Mouse (Mus musculus) layer of hippocampus, adult 9-11 months (tissue): ENCODE data around the gene Rnps1.
A peak's percentile ranks its signal among the peaks of the same experiment; 100 is the strongest.
"Not testable (repeated sequence)": the region's sequence is repeated elsewhere in the genome, so short reads cannot be mapped to it uniquely, and the experiment has no call there.

Experiments
- DNase-seq: peaks from one replicate; pipeline ENCODE4 v3.0.0; 2022

Rnps1 gene

GRCm38 (mm10) chr17:24429201-24429983, 15.0 kb downstream of the Rnps1 start:
- DNase-seq, result no peak

GRCm38 (mm10) chr17:24437016-24437415, 22.7 kb downstream of the Rnps1 start:
- no peak for DNase-seq

DNA sequence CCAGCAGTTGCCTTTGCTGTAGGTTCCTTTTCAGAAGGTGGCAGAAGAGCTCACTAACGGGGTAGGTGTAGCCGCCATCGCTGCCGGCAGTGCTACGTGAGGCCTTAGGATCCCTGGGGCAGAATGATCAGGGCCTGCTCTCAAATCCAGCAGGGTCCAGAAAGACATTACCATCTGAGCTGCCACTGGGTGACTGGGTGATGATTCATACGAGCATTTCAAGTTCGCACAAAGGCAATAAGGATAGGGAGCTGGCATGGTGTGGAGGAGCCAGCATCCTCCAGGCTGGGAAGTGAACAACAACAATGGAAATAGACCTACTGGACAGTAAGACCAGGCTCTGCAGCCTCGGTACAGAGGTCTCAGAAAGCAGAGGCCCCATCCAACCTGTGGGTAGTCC, 26.0 kb downstream of the Rnps1 start:
- DNase-seq, result no peak

DNA sequence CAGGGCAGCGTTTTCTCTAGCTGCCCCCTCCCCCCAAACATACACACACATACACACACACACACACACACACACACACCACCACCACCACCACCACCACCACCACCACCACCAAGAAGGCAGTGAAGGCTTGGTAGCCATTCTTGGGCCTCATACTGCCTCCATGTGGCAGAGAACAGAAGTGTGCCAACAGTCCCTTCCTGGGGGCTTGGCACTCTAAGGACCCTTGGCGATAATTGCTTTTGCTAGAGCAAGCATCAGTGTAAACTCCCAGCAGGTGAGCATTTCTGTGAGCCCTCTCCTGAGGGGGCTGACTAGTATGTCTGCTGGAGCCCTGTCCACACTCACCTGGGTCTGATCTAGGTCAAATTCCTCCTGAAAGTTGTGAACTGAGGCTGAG, 26.8 kb downstream of the Rnps1 start:
- DNase-seq, result no peak

GRCm38 (mm10) chr17:24442107-24442506, 27.7 kb downstream of the Rnps1 start:
- no peak for DNase-seq

DNA sequence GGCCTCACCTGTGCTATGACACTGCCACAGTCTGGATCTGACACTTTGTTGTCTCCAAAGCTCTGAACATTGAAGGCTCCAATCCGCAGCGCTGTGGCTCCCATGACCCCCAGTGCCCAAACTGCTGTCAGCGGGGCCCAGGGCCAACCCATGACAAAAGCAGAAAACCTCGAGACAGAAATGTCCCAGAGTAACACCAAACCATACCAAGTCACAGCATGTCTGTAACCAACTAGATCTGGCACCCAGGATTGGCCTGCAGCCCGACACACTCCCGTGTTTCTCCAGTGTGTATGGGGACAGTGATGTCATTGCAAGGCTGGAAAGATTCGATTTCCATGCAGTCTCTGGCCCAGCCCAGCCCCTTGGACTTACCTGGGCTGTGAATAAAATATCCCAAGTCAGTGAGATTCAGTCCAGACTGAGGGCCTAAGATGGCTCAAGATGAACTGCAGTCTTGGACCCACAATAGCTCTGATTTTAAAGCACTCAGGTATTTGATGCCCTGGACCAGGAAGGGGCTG, 28.3 kb downstream of the Rnps1 start, which contains the start of gene Dnase1l2:
TSS of gene Dnase1l2 (minus strand) at position 474 of the 524 bp plus-strand sequence.
- DNase-seq, result no peak

DNA sequence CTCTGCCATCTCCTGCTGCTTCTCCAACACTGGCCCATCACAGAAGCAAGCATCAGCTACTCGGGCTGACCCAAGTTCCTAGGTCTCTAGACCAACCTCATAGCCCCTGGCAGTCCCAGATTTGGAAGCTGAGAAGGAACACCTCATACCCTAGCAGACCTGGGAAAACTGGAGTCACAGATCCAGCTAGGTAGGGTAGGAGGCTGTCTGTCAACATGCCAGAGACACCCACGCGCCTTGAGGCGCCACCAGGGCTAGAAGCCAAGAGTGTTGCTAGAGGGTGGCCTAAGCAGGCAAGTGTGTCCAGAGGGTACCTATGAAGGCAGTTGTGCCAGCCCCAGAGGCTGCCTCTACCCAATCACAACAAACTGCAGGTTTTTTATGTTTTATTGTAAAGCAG, 29.0 kb downstream of the Rnps1 start:
- no peak for DNase-seq

GRCm38 (mm10) chr17:24446590-24446989, 32.2 kb downstream of the Rnps1 start:
- DNase-seq, result no peak

DNA sequence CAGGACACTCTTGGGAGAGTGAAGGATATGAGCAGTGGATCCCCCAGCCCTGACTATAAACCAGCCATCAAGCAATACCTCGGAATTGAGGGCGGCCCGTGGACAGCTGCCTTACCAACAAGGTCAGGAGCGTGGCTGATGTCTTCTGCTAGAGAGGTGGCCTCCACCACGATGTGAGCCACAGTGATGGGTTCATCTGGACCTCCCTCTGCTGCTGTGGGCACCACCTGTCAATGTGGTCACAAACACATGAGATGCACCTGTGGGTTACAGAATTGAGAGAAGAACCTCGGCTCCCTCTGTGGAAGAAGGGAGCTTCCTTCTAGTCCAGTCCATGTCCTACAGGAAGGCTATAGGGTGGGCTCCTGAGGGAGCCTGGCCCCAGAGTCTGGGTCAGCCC, 35.1 kb downstream of the Rnps1 start:
- DNase-seq, result no peak

- DNase-seq, result no peak
Observed at GRCm38 (mm10) chr17:24451220-24451619, 36.9 kb downstream of the Rnps1 start.

GRCm38 (mm10) chr17:24453372-24453771, 39.0 kb downstream of the Rnps1 start:
- DNase-seq, result no peak

GRCm38 (mm10) chr17:24454218-24454755, 39.9 kb downstream of the Rnps1 start:
- no peak for DNase-seq

DNA sequence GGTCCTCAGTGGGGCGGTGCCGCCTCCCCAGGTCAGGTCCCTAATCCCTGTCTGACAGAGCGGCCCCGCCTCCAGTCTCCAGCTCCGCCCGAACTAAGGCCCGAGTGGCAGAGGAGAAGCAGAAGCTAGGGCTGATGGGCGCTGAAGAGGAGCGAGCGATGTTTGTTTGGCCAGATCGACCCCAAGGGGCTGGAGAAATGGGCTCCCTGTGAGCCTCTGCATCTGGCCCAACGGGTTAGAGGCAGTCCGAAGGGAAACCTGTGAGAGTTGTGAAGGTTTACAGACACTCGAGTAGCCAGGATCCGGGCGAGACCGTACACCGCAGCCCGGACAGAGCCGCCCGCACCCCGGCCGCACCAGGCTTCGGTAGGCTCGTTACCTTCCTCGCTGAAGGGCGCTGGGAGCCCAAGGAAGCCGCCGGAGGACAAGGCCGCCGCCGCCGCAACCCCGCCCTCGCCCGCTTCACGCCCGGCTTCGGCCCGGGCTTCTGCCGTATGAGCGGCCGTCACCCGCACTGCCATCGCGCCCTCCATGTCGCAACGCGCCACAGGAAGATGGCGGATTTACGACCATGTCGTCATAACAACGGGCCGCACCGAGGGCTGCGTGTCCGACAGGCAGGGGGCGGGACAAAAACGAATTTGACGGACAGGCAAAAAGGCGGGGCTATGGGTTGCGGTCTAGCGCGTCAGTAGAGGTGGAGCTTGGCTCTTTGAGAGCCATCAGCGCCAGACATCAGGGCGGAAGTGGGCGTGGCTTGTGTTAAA, 40.6 kb downstream of the Rnps1 start:
- DNase-seq, result peak; percentile 99

- DNase-seq, result not testable (repeated sequence)
Observed at GRCm38 (mm10) chr17:24455523-24456206, 41.3 kb downstream of the Rnps1 start.

DNA sequence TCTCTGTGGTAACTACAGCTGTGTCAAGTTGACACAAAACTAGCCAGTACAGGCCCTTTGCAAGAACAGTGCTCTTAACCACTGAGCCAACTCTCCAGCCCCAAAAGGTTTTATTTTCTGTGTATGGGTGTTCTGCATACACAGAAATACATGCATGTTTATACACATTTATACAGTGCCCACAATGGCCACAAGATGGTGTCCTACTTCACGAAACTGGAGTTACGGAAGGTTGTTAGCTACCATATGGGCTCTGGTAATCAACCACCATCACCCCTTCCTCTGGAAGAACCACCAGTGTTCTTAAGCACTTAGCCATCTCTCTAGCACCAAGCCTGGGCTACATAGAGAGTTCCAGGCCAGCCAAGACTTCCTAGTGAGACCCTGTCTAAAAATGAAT, 47.2 kb downstream of the Rnps1 start:
- no peak for DNase-seq

DNA sequence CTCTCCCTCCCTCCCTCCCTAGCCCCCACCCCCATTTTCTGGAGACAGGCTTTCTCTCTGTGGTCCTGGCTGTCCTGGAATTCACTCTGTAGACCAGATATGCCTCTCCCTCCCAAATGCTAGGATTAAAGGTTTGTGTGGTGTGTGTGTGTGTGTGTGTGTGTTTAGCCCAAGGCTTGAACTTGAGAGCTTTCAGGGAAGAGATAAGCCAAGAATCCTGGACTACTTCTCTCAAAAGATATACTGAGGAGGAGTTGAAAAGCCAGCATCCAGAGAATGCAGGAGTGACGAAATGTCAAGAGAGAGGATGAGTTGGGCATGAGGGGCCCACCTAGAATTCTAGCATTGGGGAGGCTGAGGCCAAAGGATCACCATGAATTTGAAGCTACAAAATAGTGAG, 48.6 kb downstream of the Rnps1 start:
- no peak for DNase-seq

DNA sequence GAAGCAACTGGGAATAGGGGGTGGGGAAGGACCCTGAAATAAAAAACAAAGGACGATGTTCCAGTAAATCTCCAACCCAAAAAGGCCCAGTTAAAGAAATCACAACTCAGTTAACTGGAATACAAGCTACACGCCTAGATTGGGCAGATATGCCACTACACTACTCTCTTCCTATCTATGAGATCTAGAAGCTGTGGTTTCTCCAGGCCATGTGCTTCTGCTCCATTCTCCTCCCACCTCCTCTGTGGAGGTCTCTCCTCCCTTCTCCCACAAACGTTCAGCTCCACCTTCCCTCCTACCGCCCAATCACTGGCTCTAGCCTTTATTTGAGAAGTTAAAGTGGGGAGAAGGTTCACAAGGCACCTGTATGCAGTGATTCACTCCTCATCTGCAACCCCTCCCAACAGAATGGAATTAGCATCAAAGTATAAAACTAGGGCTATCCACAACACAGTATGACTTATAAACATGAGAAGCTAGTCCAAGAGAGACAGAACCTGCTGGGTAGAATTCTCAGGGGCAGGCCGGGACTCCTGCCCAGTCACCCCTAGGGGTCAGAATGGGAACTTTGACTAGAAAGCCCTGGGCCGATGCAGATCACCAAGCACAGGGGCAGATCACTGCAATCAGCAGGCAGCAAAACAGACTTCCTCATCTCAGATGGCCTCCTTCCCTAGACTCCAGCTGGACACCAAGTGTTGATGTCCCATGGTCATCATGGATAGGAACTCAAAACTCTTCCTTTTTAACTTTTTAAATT, 49.2 kb downstream of the Rnps1 start:
- no peak for DNase-seq

DNA sequence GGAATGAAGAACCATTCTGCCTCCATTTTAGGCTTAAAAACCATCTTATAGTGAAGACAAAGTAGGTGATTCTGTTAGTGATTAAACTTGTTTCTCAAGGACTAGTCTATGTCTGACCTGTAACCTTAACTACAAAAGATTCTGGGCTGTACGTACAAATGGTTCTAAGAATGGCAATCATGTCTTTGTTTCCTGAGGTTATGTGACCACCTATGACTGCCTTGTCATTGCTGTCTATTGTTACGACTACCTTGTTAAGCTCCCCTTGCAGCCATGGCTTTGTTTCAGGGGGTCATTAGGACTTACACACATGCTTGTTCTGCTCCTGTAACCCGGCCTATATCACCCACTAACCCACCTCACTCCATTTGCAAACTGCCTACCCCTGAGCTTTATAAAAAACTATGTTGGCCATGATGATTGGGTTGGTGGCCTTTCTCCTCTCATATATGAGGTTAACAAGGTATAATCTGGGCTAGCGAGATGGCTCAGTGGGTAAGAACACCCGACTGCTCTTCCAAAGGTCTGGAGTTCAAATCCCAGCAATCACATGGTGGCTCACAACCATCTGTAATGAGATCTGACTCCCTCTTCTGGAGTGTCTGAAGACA, 54.4 kb downstream of the Rnps1 start:
- DNase-seq, result no peak

DNA sequence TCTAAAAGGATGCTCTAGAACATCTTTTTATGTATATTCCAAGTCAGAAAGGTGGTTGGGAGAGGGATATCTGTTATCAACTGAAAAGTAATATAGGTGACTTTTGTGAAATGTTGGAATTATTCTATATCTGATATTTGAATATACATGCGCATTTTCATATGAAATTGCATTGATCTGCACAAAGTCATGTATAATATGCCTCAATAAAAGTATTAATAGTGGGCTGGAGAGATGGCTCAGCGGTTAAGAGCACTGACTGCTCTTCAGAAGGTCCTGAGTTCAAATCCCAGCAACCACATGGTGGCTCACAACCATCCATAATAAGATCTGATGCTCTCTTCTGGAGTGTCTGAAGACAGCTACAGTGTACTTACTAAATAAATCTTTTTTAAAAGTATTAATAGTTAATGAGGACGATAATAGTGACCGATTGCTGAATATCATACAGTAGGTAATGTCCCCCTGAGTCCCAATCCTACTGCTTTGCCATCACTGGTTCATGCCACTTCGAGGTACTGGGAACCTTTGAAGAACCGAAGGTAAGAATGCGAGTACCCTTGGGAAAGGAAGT, 55.1 kb downstream of the Rnps1 start:
- DNase-seq, result no peak

DNA sequence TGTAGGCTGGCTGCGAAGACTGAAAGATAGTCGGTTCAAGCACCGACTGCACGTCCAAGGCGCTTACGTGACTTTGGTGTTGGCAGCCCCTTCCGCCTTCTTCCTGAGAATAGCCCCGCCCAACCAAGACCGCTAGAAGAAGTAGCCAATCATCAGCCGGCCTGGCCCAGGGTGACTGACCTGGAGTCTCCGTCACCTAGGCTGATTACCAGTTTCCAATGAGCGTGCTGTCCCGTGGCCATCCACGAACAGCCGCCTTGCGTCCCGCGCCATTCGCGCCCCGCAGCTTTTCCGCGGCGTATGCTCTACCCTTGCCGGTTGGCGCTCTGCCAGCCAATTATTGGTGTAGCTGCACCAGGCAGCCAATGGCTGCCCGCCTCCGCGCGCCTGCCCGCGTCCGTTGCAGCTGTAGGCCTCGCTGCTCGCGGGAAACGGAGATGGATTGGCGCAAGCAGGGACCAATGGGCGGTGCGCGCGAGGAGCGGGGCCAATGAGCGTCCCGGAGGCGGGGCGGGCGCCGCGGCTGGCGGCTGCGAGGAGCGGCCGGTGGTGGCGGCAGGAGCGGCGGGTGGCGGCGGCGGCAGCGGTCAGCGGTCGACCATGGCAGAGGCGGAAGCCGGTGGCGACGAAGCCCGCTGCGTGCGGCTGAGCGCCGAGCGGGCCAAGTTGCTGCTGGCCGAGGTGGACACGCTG, 55.7 kb downstream of the Rnps1 start, which contains the start of the genes E4f1 and Pgp:
TSS of gene E4f1 (minus strand) at position 404 of the 693 bp plus-strand sequence.
TSS of gene Pgp (plus strand) at position 483 of the 693 bp plus-strand sequence.
- DNase-seq, result peak; percentile 99
